8 mouse cellular contexts compared by ENCODE assay signal in genomic region chr13:65259239-65259638, GRCm38 (mm10). TPM values are rescaled to one million over a fixed set of nuclear protein-coding genes. Genes with fewer than 3 reads are reported as not detected.
DNase-seq lines count a peak whose midpoint lies in the region; ATAC-seq and TF ChIP-seq lines count a peak whose summit lies in the region.
"Had no signal": no experiment of that assay in that cellular context is flagged by ENCODE, and none has a peak within 500 bp of the region (broad histone marks: within the 10 kb centered on the region; RNA-seq: fewer than 3 reads in every experiment).

Gm10775 (plus strand) TSS chr13:65259539.

- no peak for ATAC-seq in embryonic facial prominence, embryonic 15.5 days (ENCODE audit: insufficient number of reproducible peaks, low FRiP score, low TSS enrichment, low read depth)
- ATAC-seq in intestine, embryonic 16.5 days: no peak
- ATAC-seq in neural tube, embryonic 15.5 days (ENCODE audit: low FRiP score): no peak

- intact Hi-C loops in left cerebral cortex, adult 2 months (cut with DNase I): no loop called here

- H3K27me3 ChIP-seq in embryonic facial prominence, embryonic 15.5 days: no peaks in the 10 kb centered on the region
- no peaks in the 10 kb centered on the region; the same call in 1 of the 2 replicates for H3K27me3 ChIP-seq in intestine, embryonic 16.5 days (replicated peaks; ENCODE audit: control insufficient read depth, insufficient read depth, low read length)
- no peaks in the 10 kb centered on the region for H3K27me3 ChIP-seq in neural tube, embryonic 15.5 days (replicated peaks)

- peak within 1 kb of the TSS; percentile 86 for H3K27ac ChIP-seq in left cerebral cortex, adult 2 months
- H3K27ac ChIP-seq in embryonic facial prominence, embryonic 15.5 days (replicated peaks): no peak within 1 kb of the TSS
- no peak within 1 kb of the TSS for H3K27ac ChIP-seq in intestine, embryonic 16.5 days (ENCODE audit: low read length)
- peak within 1 kb of the TSS; percentile 49 for H3K27ac ChIP-seq in neural tube, embryonic 15.5 days (replicated peaks)

- no peaks in the 10 kb centered on the region for H3K4me1 ChIP-seq in embryonic facial prominence, embryonic 15.5 days
- H3K4me1 ChIP-seq in intestine, embryonic 16.5 days (ENCODE audit: control insufficient read depth, insufficient read depth, low read length): no peaks in the 10 kb centered on the region
- no peaks in the 10 kb centered on the region for H3K4me1 ChIP-seq in neural tube, embryonic 15.5 days

- no peak for TF ChIP-seq CTCF in left cerebral cortex, adult 2 months (IDR thresholded peaks at IDR 0.05)

- peak; percentile 38 to 39 for DNase-seq in left cerebral cortex, adult 2 months (ENCODE audit: extremely low spot score in 1 of 2, low spot score in 2 of 2)
- no peak for DNase-seq in left cerebral cortex, adult 11 months (ENCODE audit: low spot score)
- DNase-seq in cerebellum, adult 8-10 months: no peak
- DNase-seq in thymus, postnatal 4 days: no peak
- DNase-seq: layer of hippocampus, adult 9-11 months had no signal

- no peak within 1 kb of the TSS for H3K9ac ChIP-seq in embryonic facial prominence, embryonic 15.5 days
- H3K9ac ChIP-seq in intestine, embryonic 16.5 days (ENCODE audit: low read depth, low read length): no peak within 1 kb of the TSS
- peak within 1 kb of the TSS; percentile 18; the same call in 1 of the 2 replicates for H3K9ac ChIP-seq in neural tube, embryonic 15.5 days (replicated peaks)

- peaks cover 64% of the 10 kb centered on the region for H3K9me3 ChIP-seq in embryonic facial prominence, embryonic 15.5 days (replicated peaks)
- H3K9me3 ChIP-seq in intestine, embryonic 16.5 days (ENCODE audit: control insufficient read depth, low read length): peaks cover 28% of the 10 kb centered on the region
- H3K9me3 ChIP-seq in neural tube, embryonic 15.5 days (replicated peaks): peaks cover 39% of the 10 kb centered on the region

- peaks cover 21% of the 10 kb centered on the region for H3K36me3 ChIP-seq in embryonic facial prominence, embryonic 15.5 days
- H3K36me3 ChIP-seq in intestine, embryonic 16.5 days (ENCODE audit: control insufficient read depth, insufficient read depth, low read length): peaks cover 17% of the 10 kb centered on the region; the same call in 1 of the 2 replicates
- H3K36me3 ChIP-seq in neural tube, embryonic 15.5 days: peaks cover 35% of the 10 kb centered on the region

- peak within 1 kb of the TSS; percentile 27 for H3K4me2 ChIP-seq in embryonic facial prominence, embryonic 15.5 days (replicated peaks)
- H3K4me2 ChIP-seq in intestine, embryonic 16.5 days (ENCODE audit: low read depth, low read length): peak within 1 kb of the TSS; percentile 35
- peak within 1 kb of the TSS; percentile 58 for H3K4me2 ChIP-seq in neural tube, embryonic 15.5 days

- H3K4me3 ChIP-seq in left cerebral cortex, adult 2 months: peak within 1 kb of the TSS; percentile 44
- peak within 1 kb of the TSS; percentile 12; the same call in 1 of the 2 replicates for H3K4me3 ChIP-seq in embryonic facial prominence, embryonic 15.5 days (replicated peaks)
- H3K4me3 ChIP-seq in intestine, embryonic 16.5 days (ENCODE audit: low read length): peak within 1 kb of the TSS; percentile 28
- peak within 1 kb of the TSS; percentile 37 for H3K4me3 ChIP-seq in neural tube, embryonic 15.5 days (replicated peaks)

- WGBS in embryonic facial prominence, embryonic 15.5 days: 48% methylated on average over 29 of the region's 29 CpGs
- WGBS in intestine, embryonic 16.5 days: 39% methylated on average over 29 of the region's 29 CpGs
- WGBS in neural tube, embryonic 15.5 days: 47% methylated on average over 29 of the region's 29 CpGs

RNA-seq across cellular contexts. Expression of gene Gm10775, which starts in this region (rescaled TPM):
- under 1 TPM; 0.49 to 0.86 TPM for total RNA-seq in left cerebral cortex, adult 2 months (2021)
- not detected in 2 replicates for polyA plus RNA-seq in embryonic facial prominence, embryonic 15.5 days (2015; fragmentation: Nextera tagmentation; extraction: Ambion mirVana)
- polyA plus RNA-seq in intestine, embryonic 16.5 days (2015; fragmentation: Nextera tagmentation; extraction: Ambion mirVana): not detected in 2 replicates
- 0.20 and 0.40 TPM in 2 replicates for polyA plus RNA-seq in neural tube, embryonic 15.5 days (2015; fragmentation: Nextera tagmentation; extraction: Ambion mirVana)

Comparison
In these comparisons a context has a peak if more than half of its experiments do, and no peak if none do; other contexts are left out.
1. Peak in DNase-seq, H3K4me3 ChIP-seq and H3K27ac ChIP-seq in left cerebral cortex, adult 2 months; RNA of the gene not detected or under 1 TPM.